Mouse (Mus musculus): Measurements from ENCODE around the gene Tmem51.
"Not testable (repeated sequence)": the region's sequence is repeated elsewhere in the genome, so short reads cannot be mapped to it uniquely, and the experiment has no call there.

DNA sequence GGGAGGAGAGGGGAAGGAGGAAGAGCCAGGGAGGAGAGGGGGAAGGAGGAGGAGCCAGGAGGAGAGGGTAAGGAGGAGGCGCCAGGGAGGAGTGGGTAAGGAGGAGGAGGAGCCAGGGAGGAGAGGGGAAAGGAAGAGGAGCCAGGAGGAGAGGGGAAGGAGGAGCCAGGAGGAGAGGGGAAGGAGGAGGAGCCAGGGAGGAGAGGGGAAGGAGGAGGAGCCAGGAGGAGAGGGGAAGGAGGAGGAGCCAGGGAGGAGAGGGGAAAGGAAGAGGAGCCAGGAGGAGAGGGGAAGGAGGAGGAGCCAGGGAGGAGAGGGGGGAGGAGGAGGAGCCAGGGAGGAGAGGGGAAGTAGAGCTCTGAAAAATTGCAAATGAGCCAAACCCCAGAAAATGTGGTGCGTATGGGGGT is 90.0 kb downstream of the Tmem51 start:
- not testable (repeated sequence) for TF ChIP-seq GATA1 (IDR thresholded peaks at IDR 0.05; ENCODE audit: borderline replicate concordance, low read length); FLI1 (IDR thresholded peaks at IDR 0.05; ENCODE audit: low read length)
